Mouse (Mus musculus): ENCODE data around the gene Hist2h2aa1.
A peak's percentile ranks its signal among the peaks of the same experiment; 100 is the strongest.

Hist2h2aa1 gene

GRCm38 (mm10) chr3:96254683-96255355, 9.5 kb downstream of the Hist2h2aa1 start:
- no peak for DNase-seq

- DNase-seq = no peak
Measured at GRCm38 (mm10) chr3:96255926-96256593, 10.8 kb downstream of the Hist2h2aa1 start.

- no peak for DNase-seq
Measured at GRCm38 (mm10) chr3:96257190-96257589, 11.9 kb downstream of the Hist2h2aa1 start.

GRCm38 (mm10) chr3:96260220-96260619, 14.9 kb downstream of the Hist2h2aa1 start:
- no peak for DNase-seq

- DNase-seq = no peak
Measured at GRCm38 (mm10) chr3:96261623-96262022, 16.3 kb downstream of the Hist2h2aa1 start.

GRCm38 (mm10) chr3:96262216-96262875, 17.0 kb downstream of the Hist2h2aa1 start:
- peak; percentile 49 to 57 for DNase-seq

GRCm38 (mm10) chr3:96262979-96263550, 17.8 kb downstream of the Hist2h2aa1 start, which contains the start of gene Hist2h4:
Hist2h4 (minus strand) TSS chr3:96263311.
- peak; percentile 87 to 91 for DNase-seq

- peak; percentile 40 to 52 for DNase-seq
Measured at GRCm38 (mm10) chr3:96263558-96264403, 18.5 kb downstream of the Hist2h2aa1 start.

- DNase-seq = no peak
Measured at GRCm38 (mm10) chr3:96264404-96264949, 19.2 kb downstream of the Hist2h2aa1 start.

GRCm38 (mm10) chr3:96266132-96266710, 20.9 kb downstream of the Hist2h2aa1 start:
- DNase-seq = no peak

- no peak for DNase-seq
Measured at GRCm38 (mm10) chr3:96267541-96267940, 22.2 kb downstream of the Hist2h2aa1 start.

GRCm38 (mm10) chr3:96268051-96268775, 22.9 kb downstream of the Hist2h2aa1 start, which contains the start of gene Hist2h3b:
Hist2h3b (plus strand) TSS chr3:96268654.
- peak; percentile 66 to 71 for DNase-seq

- peak; percentile 18 to 36 for DNase-seq
Measured at GRCm38 (mm10) chr3:96268776-96269378, 23.6 kb downstream of the Hist2h2aa1 start.

GRCm38 (mm10) chr3:96269511-96270474, 24.5 kb downstream of the Hist2h2aa1 start, which contains the start of gene Hist2h2bb:
Hist2h2bb (plus strand) TSS chr3:96269752.
- peak; percentile 78 to 81 for DNase-seq

GRCm38 (mm10) chr3:96273591-96274465, 28.5 kb downstream of the Hist2h2aa1 start:
- no peak for DNase-seq

GRCm38 (mm10) chr3:96277428-96277799, 32.1 kb downstream of the Hist2h2aa1 start:
- DNase-seq = peak; percentile 34 to 61

GRCm38 (mm10) chr3:96277800-96278624, 32.7 kb downstream of the Hist2h2aa1 start:
- peak; percentile 83 to 88 for DNase-seq

Measured in spleen, adult 18-20 months (tissue).